Mouse (Mus musculus): Measurements from ENCODE around the gene Mitd1.

The Mitd1 gene

GRCm38 (mm10) chr1:37890025-37890652, at the start of gene Mitd1, which contains the start of gene Mrpl30:
TSS of gene Mitd1 (minus strand) at chr1:37890411.
TSS of gene Mrpl30 (plus strand) at chr1:37890477.
- peak; percentile 93 to 96 for DNase-seq

- DNase-seq: no peak
Observed at GRCm38 (mm10) chr1:37931806-37932205, 41.6 kb upstream of the Mitd1 start.

GRCm38 (mm10) chr1:37925971-37926370, 35.8 kb upstream of the Mitd1 start:
- DNase-seq: no peak

GRCm38 (mm10) chr1:37922536-37922935, 32.3 kb upstream of the Mitd1 start:
- DNase-seq: peak; percentile 46 to 59

DNA sequence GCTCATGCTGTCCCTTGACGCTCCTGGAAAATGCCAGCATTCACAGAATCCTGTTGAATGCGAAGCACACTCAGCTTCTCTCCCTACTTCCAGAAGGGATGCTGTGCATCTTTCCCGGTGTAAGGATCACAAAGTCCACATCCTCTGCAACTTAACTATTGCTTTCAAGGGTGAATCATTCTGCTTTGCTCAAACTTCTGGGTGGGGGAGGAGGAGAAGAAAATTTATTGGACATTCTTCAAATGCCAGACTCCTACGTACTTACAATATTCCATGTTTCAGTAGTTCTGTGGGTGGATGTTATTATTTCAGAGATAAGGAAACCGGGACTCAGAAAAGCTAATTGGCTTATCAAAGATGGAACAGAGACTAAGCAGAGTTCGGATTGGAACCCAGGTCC, 27.9 kb upstream of the Mitd1 start:
- DNase-seq: no peak

DNA sequence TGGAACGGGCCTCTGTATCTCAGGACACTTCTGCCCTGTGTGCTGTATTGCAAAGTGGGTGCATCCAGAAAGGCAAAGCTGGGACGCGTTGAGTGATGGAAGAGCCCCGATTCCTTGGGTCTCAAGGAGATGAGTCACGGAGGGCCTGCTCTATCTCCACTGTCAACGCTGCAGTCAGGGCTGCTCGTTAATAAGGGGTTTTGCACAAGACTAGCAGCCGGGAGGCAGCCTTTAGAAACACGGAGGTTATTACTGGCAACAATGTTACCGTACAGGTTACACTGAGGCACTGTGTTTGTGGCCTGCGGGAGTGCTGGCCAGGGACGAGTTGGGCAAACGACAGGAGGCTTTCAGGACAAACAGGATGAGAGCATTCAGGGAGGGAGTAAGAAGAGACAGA, 27.5 kb upstream of the Mitd1 start:
- DNase-seq: no peak

DNA sequence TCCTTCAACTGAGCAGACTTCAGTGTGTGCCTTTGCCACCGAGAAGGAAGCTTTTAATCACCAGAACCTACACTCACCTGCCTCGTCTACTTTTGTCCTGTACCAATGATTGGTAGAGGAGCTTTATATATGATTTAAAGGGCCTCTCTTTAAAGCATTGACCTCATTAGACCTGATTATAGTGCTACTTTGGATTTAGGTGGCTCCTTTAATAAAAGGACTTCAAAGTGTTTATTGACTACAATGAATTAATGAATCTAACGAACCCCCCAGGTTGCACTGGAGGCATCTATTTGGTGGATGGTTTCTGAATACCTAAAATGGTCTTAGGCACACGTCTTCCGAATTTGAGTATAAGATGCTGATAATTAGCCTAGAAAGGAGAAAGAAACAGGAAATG, 26.2 kb upstream of the Mitd1 start, which contains the start of gene Lyg2:
Gene Lyg2, minus strand, starts transcription at position 101 of the 400 bp plus-strand sequence.
- DNase-seq: no peak

GRCm38 (mm10) chr1:37912751-37913150, 22.5 kb upstream of the Mitd1 start:
- no peak for DNase-seq

DNA sequence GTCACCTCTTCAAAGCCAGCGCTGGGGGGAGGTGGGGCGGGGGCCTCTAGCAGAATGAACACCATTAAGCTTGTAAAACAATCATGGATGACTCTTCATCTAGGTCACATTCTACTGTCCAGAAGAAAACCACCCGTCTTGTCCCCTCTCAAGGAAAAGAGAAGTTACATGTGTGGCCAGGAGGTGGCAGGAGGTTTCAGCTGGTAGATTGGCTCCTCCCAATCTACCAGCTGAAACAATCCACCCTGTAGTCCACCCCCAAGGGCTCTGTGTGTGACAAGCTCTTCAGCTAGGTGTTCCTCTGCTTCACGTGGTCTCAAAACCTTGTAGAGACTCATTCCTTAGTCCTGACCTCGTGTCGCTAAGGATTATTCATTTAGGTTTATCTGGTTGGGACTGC, 13.0 kb upstream of the Mitd1 start:
- DNase-seq: peak in 1 of 2 experiments; percentile 34

DNA sequence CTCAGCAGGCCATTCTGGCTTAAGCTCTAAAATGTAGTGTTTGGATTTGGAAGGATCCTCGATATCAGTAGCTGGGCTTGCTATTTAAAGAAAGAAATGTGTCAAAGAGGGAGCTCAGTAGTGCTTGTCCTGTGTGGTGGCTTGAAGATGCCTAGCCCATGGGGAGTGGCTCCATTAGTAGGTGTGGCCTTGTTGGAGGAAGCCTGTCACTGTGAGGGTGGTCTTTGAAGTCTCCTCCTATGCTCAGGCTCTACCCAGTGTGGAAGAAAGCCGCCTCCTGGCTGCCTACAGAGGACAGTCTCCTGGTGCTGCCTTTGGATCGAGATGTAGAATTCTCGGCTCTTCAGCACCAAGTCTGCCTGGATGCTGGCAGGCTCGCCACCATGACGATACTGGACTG, 10.1 kb upstream of the Mitd1 start:
- DNase-seq: no peak

DNA sequence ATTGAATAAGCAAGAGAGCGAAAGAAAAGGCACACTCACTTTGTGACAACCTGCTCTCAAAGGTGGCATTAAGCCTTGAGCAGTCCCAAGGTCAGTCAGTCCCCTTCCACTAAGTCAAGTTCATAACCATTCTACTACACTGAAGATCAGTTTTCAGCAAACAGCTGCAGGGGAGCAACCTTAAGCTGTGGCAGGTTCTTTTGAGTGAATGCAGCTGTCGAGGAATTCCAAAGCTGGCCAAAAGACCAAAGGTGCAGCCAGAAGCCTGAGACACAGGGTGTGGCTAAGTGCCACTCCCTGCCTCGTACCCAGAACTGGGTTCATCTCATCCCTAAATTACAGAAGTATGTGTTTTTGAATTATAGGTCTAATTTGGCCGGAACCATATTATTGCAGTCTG, 9.6 kb upstream of the Mitd1 start:
- DNase-seq: no peak

- DNase-seq: no peak
Observed at GRCm38 (mm10) chr1:37894606-37895005, 4.4 kb upstream of the Mitd1 start.

- DNase-seq: no peak
Observed at GRCm38 (mm10) chr1:37891400-37891799, 1.2 kb upstream of the Mitd1 start.

DNA sequence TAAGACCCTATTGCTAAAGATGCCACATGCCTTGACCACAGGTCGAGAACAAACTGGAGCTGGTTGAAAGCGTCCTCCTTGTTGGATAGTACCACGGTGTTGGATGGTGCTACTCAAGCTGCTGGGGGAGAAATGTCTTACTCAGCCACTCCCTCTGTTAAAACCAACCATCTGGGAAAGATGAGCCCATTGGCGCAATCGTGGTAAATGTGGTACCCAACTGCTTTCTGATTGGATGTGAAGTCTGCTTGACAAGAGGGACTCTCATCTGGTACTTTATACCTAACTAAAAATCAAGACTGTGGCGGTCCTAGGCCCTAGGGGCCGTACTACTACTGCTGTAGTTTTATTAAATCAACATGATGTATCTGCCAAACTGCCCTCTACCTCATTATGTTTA, 1.0 kb downstream of the Mitd1 start:
- DNase-seq: no peak

- DNase-seq: no peak
Observed at GRCm38 (mm10) chr1:37884451-37884850, 5.8 kb downstream of the Mitd1 start.

DNA sequence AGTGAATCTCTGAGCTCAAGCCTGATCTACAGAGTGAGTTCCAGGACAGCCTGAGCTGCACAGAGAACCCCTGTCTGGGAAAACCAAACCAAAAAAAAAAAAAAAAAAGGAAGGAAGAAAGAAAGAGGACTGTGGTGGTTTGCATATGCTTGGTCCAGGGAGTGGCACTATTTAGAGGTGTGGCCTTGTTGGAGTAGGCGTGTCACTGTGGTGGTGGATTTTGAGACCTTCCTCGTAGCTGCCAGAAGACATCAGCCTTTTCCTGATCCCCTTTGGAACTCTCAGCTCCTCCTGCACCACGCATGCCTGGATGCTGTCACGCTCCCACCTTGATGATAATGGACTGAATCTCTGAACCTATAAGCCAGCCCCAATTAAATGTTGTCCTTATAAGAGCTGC, 6.8 kb downstream of the Mitd1 start:
- DNase-seq: no peak

- DNase-seq: no peak
Observed at GRCm38 (mm10) chr1:37877736-37878460, 12.3 kb downstream of the Mitd1 start.

GRCm38 (mm10) chr1:37873157-37873556, 17.1 kb downstream of the Mitd1 start:
- no peak for DNase-seq

DNA sequence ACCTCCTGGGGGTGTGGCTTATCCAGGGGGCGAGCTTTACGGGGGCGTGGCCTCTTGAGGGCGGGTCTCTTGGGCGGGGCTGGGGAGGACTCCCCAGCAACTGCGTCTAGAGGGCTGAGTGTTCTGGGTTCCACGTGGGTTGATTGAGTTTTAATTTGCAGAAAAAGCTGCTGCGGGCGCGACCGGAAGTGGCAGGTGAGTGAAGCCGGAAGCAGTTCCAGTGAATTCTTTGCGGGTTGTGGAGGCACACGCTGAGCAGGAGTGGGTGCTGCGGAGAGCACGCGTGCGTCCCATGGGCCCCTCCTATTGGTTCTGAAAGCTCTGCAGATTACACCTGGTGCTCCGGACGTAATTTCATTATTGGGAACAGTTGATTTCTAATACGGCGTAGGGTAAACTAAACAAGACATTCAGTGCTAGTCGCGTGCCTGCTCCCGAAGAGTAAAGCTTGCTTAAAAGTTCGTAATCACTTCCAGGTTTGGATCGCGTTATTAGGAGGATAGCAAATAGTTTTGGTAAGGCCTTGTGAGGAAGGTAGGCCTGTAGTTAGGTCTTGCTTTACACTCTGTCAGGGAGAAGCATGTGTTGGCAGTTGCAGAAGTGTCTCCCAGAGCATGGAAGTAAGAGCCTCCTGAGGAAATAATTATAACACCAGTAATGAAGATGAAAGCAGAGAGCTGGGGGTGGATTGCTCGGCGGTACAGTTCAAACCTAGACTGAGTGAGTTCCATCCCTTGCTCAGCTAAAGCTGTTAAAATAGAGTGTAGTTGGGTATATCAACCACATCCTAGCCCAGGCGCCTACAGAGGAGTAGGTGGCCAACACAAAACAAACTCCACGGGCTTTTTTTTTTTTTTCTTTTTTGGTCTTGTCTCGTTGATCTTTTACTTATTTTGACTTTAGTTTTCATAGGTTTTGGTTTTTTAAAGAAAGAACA, 17.8 kb downstream of the Mitd1 start:
- peak; percentile 77 to 86 for DNase-seq

- peak; percentile 40 to 47 for DNase-seq
Observed at GRCm38 (mm10) chr1:37871704-37872103, 18.5 kb downstream of the Mitd1 start, which contains the start of gene Lipt1. TSS of gene Lipt1 (plus strand) at chr1:37871738.

GRCm38 (mm10) chr1:37869362-37869761, 20.8 kb downstream of the Mitd1 start:
- no peak for DNase-seq

DNA sequence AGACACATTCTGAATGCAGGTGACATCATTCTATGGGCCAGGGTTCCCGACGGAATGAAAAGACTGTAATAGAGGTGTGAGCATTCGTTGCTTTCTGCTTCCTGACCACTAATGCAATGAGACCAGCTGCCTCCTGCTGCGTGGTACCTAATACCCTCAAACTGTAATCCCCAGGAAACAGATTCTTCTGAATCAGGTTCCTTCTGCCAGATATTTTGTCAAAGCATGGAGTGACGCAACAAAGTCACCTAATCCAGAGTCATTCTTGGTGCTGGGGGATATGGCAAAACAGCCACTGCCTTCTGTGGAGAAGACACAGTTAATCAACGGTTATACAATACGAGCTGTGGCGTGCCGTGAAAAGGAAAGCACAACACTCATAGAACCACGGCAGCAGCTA, 21.6 kb downstream of the Mitd1 start:
- no peak for DNase-seq

DNA sequence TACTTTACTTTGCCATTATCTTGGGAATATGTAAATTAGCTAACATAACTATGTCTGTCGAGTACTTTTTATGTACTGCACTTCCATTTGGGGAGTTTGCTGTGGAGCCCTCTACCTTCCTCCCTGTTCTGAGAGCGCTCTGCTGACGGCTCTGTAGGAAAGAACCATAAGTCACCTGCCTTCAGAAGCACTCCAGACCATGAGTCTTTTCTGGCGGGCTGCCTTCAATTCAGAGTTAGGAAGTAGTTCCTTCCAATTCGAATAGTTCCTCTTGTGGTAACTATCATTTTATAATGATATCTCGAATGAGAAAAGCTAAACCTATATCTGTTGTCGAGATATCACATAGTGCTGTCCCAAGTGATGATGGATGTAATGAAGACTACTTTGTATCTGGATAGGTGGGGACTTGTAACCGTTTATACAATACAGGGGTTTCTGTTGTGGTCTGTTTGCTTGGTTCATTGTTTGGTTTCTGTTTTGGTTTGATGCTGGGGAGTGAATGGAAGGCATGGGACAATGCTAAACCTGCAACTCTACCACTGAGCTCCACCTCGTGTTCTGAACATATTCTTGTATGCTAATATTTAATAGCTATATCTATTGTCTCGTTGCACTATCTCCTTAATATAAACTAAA, 22.4 kb downstream of the Mitd1 start:
- DNase-seq: no peak
